Mouse (Mus musculus) midbrain, embryonic 15.5 days (tissue): ENCODE results near the gene Hoxb6. TPM values are rescaled to one million over a fixed set of nuclear protein-coding genes. Genes with fewer than 3 reads are reported as not detected.

ENCODE experiments used
- ATAC-seq: fragments of 200-750 bp; cut with Nextera tagmentation; replicated peaks from 2 replicates; pipeline ENCODE4 v1.8.0; 2017; ENCODE audit warnings: moderate TSS enrichment
- H3K27ac ChIP-seq: fragments of 300-500 bp; sonication (generic); 2 replicates; pipeline ENCODE4 v1.5.1; 2015; ENCODE audit warnings: mild to moderate bottlenecking, inconsistent platforms
- H3K27me3 ChIP-seq: fragments of 300-500 bp; sonication (generic); replicated peaks from 2 replicates; pipeline ENCODE4 v1.6.1; 2015; ENCODE audit warnings: inconsistent platforms
- H3K36me3 ChIP-seq: fragments of 300-500 bp; sonication (generic); replicated peaks from 2 replicates; pipeline ENCODE4 v1.6.1; 2015; ENCODE audit warnings: inconsistent platforms
- H3K4me1 ChIP-seq: fragments of 300-500 bp; sonication (generic); 2 replicates; pipeline ENCODE4 v1.6.1; 2015; ENCODE audit warnings: inconsistent platforms
- H3K4me2 ChIP-seq: fragments of 300-500 bp; sonication (generic); 2 replicates; pipeline ENCODE4 v1.6.1; 2015; ENCODE audit warnings: inconsistent platforms, mild to moderate bottlenecking, moderate library complexity
- H3K4me3 ChIP-seq: fragments of 300-500 bp; sonication (generic); 2 replicates; pipeline ENCODE4 v1.5.1; 2015; ENCODE audit warnings: mild to moderate bottlenecking, inconsistent platforms
- H3K9ac ChIP-seq: fragments of 300-500 bp; sonication (generic); 2 replicates; pipeline ENCODE4 v1.6.1; 2015; ENCODE audit warnings: mild to moderate bottlenecking, inconsistent platforms
- H3K9me3 ChIP-seq: fragments of 300-500 bp; sonication (generic); 2 replicates; pipeline ENCODE4 v1.6.1; 2016; ENCODE audit warnings: inconsistent platforms
- WGBS: fragments of 180-500 bp; shearing (Covaris S2); methylation state at CpG from one replicate; pipeline ENCODE4 v1.1.7; 2015; ENCODE audit warnings: mixed read lengths; 5-methylcytosine and 5-hydroxymethylcytosine counted together
- polyA plus RNA-seq: library from polyadenylated mRNA; unstranded; fragments of >200 nt; fragmentation: Nextera tagmentation; extraction: Ambion mirVana; gene quantifications from 2 replicates; pipeline ENCODE4 v1.2.1, GENCODE M21; 2015

Gene Hoxb6
- polyA plus RNA-seq, 1 experiment from 2014 or later, result 0.13 TPM

DNA sequence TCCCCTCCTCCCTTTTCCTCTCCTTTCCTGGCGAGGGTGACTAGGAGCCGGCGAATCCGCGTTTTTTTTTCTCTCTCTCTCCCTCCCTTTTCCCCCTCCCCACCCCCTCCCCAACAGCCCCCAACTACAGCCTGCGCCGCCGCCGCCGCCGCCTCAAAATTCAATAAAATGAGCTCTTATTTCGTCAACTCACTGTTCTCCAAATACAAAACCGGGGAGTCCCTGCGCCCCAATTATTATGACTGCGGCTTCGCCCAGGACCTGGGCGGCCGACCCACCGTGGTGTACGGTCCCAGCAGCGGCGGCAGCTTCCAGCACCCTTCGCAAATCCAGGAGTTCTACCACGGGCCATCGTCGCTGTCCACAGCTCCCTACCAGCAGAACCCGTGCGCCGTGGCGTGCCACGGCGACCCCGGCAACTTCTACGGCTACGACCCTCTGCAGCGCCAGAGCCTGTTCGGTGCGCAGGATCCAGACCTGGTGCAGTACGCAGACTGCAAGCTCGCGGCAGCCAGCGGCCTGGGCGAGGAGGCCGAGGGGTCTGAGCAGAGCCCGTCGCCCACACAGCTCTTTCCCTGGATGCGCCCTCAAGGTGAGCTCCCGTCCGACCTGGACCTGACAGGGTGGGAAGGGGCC, 9.4 kb upstream of the Hoxb6 start:
- no peak for ATAC-seq
- Histone ChIP-seq H3K27ac (no peak overlapping the region), H3K4me1 (peaks cover 6% of the 10 kb centered on the region; the same call in 1 of the 2 replicates), H3K4me3 (no peak overlapping the region), H3K9ac (no peak overlapping the region), H3K36me3 (no peaks in the 10 kb centered on the region), H3K27me3 (peaks cover 94% of the 10 kb centered on the region), H3K4me2 (no peak overlapping the region), H3K9me3 (no peaks in the 10 kb centered on the region)
- under 1% methylated on average over 46 of the region's 49 CpGs for WGBS

DNA sequence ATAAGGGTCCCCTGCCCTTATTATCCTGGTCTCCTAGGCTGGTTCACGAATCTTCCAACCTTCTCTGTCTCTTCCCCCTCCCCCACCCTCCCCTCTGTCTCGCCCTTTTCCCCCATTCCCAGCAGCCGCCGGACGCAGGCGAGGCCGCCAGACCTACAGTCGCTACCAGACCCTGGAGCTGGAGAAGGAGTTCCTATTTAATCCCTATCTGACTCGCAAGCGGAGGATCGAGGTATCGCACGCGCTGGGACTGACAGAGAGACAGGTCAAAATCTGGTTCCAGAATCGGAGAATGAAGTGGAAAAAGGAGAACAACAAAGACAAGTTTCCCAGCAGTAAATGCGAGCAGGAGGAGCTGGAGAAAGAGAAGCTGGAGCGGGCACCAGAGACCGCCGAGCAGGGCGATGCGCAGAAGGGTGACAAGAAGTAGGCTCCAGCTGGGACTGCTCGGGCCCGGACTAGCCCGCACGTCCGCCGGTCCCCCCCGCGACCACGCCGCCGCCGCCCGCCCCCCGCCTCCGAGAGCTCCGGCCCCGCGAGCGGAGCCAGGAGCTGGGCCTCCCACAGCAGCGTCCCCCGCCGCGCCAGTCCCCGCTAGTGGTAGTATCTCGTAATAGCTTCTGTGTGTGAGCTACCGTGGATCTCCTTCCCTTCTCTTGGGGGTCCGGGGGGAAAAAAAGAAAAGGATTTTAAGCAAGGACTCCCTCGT, 8.1 kb upstream of the Hoxb6 start:
- peaks cover 6% of the 10 kb centered on the region; the same call in 1 of the 2 replicates for H3K4me1 ChIP-seq
- no peak overlapping the region for H3K27ac ChIP-seq
- no peaks in the 10 kb centered on the region for H3K9me3 ChIP-seq
- peak overlapping the region; percentile 42 for H3K4me2 ChIP-seq
- H3K27me3 ChIP-seq, result peaks cover 93% of the 10 kb centered on the region
- H3K36me3 ChIP-seq, result no peaks in the 10 kb centered on the region
- H3K9ac ChIP-seq, result no peak overlapping the region
- no peak for ATAC-seq
- H3K4me3 ChIP-seq, result 0 out of 2 replicates have a peak overlapping the region, but pooled peaks have one; percentile 14
- under 1% methylated on average over 49 of the region's 49 CpGs for WGBS

DNA sequence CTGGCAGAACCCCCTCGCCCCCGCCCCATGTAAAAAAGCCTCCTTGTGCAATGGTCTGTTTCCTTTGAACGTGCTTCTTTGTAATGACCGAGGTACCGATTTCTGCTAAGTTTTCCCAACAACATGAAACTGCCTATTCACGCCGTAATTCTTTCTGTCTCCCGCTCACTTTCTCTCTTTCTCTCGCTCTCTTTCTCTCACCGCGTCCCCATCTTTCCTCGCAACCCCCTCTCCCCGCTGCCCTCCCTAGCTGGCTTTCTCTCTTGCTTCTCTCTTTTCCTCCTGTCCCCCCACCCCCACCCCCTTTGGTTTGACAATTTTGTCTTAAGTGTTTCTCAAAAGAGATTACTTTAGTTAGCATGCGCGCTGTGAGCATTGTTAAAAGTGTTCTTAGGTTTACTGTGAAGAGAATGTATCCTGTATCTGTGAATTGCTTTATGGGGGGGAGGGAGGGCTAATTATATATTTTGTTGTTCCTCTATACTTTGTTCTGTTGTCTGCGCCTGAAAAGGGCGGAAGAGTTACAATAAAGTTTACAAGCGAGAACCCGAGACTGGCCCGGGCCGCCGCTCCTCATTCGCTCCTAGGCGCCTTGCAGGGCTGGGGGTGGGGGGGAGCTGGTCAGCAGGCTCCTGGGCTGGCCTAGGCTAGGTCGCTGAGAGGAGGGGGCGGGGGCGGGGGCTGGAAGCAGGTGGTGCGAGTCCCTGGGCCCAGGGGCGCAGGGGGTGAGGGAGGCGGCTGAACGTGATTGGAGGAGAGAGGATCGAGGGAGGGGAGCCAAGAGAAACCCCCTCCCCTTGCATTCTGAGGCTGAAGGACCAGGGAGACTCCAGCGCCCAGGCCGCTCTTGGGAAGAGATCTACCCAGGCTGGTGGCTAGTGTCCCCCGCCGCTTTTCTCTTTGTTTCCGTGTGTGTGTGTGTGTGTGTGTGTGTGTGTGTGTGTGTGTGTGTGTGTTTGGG, 7.2 kb upstream of the Hoxb6 start:
- Histone ChIP-seq H3K9me3 (no peaks in the 10 kb centered on the region), H3K4me2 (peak overlapping the region; percentile 42; the same call in 1 of the 2 replicates), H3K9ac (no peak overlapping the region), H3K36me3 (no peaks in the 10 kb centered on the region), H3K4me1 (peaks cover 6% of the 10 kb centered on the region; the same call in 1 of the 2 replicates), H3K4me3 (no peak overlapping the region), H3K27ac (no peak overlapping the region), H3K27me3 (peaks cover 93% of the 10 kb centered on the region)
- ATAC-seq, result no peak
- WGBS, result under 1% methylated on average over 36 of the region's 37 CpGs

DNA sequence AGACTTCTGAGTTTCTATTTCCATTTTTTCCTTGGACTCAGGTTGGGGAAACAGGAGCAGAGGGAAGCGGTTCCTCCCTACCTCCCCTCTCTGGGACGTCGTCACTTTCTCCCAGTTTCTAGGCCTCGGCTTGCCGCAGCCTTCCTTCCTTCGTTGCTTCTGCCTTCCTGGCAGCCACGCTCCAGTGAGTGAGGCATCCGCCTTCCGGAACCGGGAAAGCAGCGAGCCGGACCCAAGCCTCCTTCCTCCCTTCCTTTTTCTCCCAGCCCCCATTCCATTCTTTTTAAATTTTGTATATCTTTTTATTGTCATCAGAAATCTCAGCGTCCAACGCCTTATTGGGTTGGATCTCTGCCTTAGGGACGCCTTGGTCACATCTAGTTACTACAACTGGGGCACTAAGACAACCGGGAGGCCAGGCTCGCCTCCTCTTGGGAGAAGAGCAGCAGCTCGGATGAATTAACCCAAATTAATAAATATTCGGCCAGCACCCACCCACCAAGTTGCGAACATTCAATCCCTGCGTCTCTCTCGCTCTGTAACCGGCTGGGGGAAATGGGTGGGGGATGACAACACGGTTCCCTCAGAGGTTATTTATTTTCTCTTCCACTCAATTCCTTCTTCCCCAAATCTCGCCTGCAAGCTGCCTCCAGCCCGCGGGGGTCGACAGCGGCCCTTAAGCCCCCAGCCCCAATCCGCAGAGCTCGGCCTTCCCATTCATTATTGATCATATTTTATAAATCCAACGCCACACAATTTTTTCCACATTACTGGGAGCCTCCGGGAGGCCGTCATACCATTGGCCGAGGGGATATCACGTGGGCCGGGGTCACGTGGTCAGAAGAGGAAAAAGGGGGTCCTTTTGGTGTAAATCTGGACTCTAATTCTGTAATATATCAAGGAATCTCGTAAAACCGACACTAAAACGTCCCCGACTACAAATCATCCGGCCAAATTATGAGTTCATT, 6.2 kb upstream of the Hoxb6 start, which contains the start of gene Hoxb7:
Hoxb7 (plus strand) TSS at position 853 of the 968 bp plus-strand sequence.
- Histone ChIP-seq H3K36me3 (no peaks in the 10 kb centered on the region), H3K9me3 (no peaks in the 10 kb centered on the region), H3K27ac (no peak within 1 kb of the TSS), H3K9ac (no peak within 1 kb of the TSS), H3K4me1 (peaks cover 6% of the 10 kb centered on the region; the same call in 1 of the 2 replicates), H3K4me2 (no peak within 1 kb of the TSS), H3K4me3 (no peak within 1 kb of the TSS), H3K27me3 (peaks cover 93% of the 10 kb centered on the region)
- no peak for ATAC-seq
- 2% methylated on average over 43 of the region's 43 CpGs for WGBS

DNA sequence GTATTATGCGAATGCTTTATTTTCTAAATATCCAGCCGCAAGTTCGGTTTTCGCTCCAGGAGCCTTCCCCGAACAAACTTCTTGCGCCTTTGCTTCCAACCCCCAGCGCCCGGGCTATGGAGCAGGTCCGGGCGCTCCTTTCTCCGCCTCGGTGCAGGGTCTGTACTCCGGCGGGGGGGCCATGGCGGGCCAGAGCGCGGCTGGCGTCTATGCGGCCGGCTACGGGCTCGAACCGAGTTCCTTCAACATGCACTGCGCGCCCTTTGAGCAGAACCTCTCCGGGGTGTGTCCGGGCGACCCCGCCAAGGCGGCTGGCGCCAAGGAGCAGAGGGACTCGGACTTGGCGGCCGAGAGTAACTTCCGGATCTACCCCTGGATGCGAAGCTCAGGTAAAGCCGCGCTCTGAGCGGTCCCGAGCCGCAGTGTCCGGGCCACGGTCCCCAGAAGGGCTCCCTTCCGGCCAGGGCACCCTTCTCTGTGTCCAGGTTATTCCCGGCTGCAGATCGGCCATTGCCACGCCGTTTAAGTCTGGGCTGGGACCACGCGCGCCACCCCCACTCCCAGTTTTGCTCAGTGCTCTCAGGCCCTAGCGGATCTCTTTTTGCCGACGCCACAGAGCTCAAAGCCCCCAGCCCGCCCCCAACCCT, 5.4 kb upstream of the Hoxb6 start:
- Histone ChIP-seq H3K36me3 (no peaks in the 10 kb centered on the region), H3K4me2 (no peak overlapping the region), H3K9ac (no peak overlapping the region), H3K9me3 (no peaks in the 10 kb centered on the region), H3K4me3 (no peak overlapping the region), H3K27ac (no peak overlapping the region), H3K27me3 (peaks cover 93% of the 10 kb centered on the region), H3K4me1 (peaks cover 6% of the 10 kb centered on the region; the same call in 1 of the 2 replicates)
- ATAC-seq, result no peak
- under 1% methylated on average over 55 of the region's 55 CpGs for WGBS

DNA sequence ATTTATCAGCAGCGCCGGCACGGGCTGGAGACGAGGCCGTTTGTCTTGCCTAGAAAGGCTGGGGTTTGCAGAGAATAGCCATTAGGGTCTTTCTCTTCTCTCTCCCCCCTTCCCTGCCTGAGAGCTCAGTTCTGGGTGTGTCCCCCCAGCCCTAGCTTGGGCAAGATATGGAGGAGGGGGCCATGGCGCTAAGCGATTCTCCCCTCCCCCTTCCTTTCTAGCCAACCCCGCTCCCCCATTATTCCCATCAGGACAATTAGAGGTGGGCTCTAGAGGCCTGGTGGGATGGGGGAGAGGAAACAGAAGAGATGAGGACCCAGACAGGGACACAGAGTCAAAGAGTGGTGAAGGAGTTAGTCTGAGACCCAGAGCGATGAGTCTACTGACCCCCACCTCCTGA, 4.9 kb upstream of the Hoxb6 start:
- no peaks in the 10 kb centered on the region for H3K36me3 ChIP-seq
- H3K9ac ChIP-seq, result no peak overlapping the region
- no peak overlapping the region for H3K4me2 ChIP-seq
- 3% methylated on average over 9 of the region's 9 CpGs for WGBS
- no peak for ATAC-seq
- H3K4me1 ChIP-seq, result peaks cover 6% of the 10 kb centered on the region; the same call in 1 of the 2 replicates
- H3K27ac ChIP-seq, result no peak overlapping the region
- H3K4me3 ChIP-seq, result no peak overlapping the region
- no peaks in the 10 kb centered on the region for H3K9me3 ChIP-seq
- H3K27me3 ChIP-seq, result peaks cover 93% of the 10 kb centered on the region

DNA sequence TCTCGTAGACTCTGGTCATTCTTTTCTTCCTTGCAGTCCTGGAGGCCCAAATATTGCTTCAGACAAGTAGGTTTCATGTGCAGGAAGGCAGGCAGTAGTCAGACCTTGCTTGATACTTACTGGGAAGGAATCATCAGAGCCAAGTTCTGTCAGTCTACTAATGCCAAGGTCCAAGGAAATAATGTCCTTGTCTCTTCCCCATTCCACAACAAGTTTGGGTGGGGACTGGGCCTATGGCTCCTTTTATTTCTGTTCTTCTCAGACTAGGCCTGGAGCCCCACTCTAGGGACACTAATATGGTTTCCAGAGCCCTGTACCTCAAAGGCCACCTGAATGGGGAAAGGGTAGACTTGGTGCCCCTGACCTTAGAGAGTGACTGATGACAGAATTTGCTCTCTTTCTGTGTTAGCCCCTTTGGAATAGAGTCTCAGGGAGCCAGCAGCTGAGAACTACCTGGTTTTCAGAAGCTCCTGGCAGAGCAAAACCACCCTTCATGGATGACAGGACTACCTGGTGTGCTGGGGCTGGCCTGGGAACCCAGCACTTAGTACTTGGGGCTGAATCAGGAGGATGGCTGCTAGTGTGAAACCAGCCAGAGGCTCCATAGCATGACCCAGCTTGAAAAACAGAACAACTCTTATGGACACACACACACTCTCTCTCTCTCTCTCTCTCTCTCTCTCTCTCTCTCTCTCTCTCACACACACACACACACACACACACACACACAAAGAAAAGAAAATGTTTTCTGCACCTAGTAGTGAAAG, 3.6 kb upstream of the Hoxb6 start:
- no peaks in the 10 kb centered on the region for H3K9me3 ChIP-seq
- no peak overlapping the region for H3K9ac ChIP-seq
- 11% methylated on average over 1 of the region's 1 CpGs for WGBS
- ATAC-seq, result no peak
- no peak overlapping the region for H3K4me2 ChIP-seq
- H3K36me3 ChIP-seq, result no peaks in the 10 kb centered on the region
- H3K27me3 ChIP-seq, result peaks cover 95% of the 10 kb centered on the region
- H3K4me1 ChIP-seq, result peaks cover 6% of the 10 kb centered on the region; the same call in 1 of the 2 replicates
- H3K27ac ChIP-seq, result no peak overlapping the region
- H3K4me3 ChIP-seq, result no peak overlapping the region

DNA sequence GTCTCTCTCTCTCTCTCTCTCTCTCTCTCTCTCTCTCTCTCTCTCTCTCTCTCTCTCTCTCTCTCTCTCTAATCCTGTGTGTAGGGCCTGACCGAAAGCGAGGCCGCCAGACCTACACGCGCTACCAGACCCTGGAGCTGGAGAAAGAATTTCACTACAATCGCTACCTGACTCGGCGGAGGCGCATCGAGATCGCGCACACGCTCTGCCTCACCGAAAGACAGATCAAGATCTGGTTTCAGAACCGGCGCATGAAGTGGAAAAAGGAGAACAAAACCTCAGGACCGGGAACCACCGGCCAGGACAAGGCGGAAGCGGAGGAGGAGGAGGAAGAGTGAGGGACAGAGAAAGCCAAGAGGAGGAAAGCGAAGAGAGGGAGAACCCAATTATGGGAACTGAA, 3.0 kb upstream of the Hoxb6 start:
- H3K9me3 ChIP-seq, result no peaks in the 10 kb centered on the region
- no peak overlapping the region for H3K4me3 ChIP-seq
- no peaks in the 10 kb centered on the region for H3K36me3 ChIP-seq
- H3K4me2 ChIP-seq, result no peak overlapping the region
- no peak overlapping the region for H3K9ac ChIP-seq
- peaks cover 95% of the 10 kb centered on the region for H3K27me3 ChIP-seq
- ATAC-seq, result no peak
- WGBS, result 2% methylated on average over 21 of the region's 21 CpGs
- peaks cover 3% of the 10 kb centered on the region; the same call in 1 of the 2 replicates for H3K4me1 ChIP-seq
- no peak overlapping the region for H3K27ac ChIP-seq

DNA sequence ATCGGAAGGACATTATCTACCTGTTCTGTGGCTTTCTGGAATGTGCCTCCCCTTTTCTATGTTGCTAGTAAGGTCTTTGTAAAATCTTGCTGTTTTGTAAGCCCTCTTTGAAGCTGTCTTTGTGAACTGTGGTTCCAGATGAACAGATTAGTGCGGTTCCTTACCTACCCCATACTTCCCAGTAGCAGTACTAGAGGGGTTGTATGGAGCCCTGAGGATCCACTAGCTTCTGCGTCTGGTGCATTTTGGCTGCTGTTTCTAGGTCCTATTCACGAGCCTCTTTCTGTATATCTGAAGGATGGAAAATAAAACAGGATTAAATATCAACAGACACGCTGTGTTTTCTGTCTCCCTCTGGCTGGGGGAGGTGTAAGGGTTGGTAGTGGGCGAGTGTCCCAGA, 2.4 kb upstream of the Hoxb6 start:
- no peaks in the 10 kb centered on the region for H3K36me3 ChIP-seq
- ATAC-seq, result no peak
- H3K9me3 ChIP-seq, result no peaks in the 10 kb centered on the region
- H3K27ac ChIP-seq, result no peak overlapping the region
- 6% methylated on average over 6 of the region's 6 CpGs for WGBS
- H3K27me3 ChIP-seq, result peaks cover 95% of the 10 kb centered on the region
- H3K4me2 ChIP-seq, result no peak overlapping the region
- H3K9ac ChIP-seq, result no peak overlapping the region
- H3K4me3 ChIP-seq, result no peak overlapping the region
- no peaks in the 10 kb centered on the region for H3K4me1 ChIP-seq

DNA sequence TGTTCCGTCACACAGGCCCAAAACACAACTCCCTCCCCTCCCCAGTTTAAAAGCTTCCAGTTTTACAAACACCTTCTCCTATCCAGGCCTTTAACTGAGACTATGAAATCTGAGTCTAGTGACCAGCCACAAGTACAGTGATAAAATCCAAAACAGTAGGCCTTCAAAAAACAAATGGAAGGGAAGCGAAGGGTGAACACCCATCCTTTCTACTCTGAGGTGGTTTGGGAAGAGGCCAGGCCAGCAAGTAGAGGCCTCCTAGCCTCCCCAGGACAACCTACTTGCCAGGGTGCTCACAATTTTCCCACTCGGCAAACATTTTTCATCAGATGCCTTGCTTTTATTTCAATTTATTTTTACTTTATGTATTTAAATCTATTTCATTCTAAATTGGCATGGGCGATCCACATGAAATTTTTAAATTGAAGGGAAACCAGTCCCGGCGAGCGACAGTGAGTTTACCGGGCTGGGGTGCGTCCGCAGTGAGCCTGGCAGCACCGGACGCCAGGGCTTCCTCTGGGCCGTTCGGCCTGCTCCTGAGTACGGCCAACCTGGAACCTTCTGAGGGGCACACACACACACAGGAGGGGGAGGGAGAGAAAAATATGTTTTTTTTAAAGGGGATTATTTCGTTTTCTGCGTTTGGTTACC, 1.4 kb upstream of the Hoxb6 start:
- peaks cover 97% of the 10 kb centered on the region for H3K27me3 ChIP-seq
- H3K9me3 ChIP-seq, result no peaks in the 10 kb centered on the region
- no peak overlapping the region for H3K4me2 ChIP-seq
- no peak overlapping the region for H3K27ac ChIP-seq
- ATAC-seq, result no peak
- no peaks in the 10 kb centered on the region for H3K36me3 ChIP-seq
- 3% methylated on average over 17 of the region's 17 CpGs for WGBS
- H3K9ac ChIP-seq, result no peak overlapping the region
- no peak overlapping the region for H3K4me3 ChIP-seq
- no peaks in the 10 kb centered on the region for H3K4me1 ChIP-seq
